Mouse (Mus musculus) liver, adult 2 months (tissue): ENCODE measurements around the gene Plekha4. TPM values are rescaled to one million over a fixed set of nuclear protein-coding genes. Genes with fewer than 3 reads are reported as not detected.
A peak's percentile ranks its signal among the peaks of the same experiment; 100 is the strongest.

ENCODE experiments used
- DNase-seq: peaks from one replicate; pipeline ENCODE4 v3.0.0-alpha.2; 2011; ENCODE audit warnings: low read depth, low spot score; ENCODE audit errors: extremely low read depth
- H3K27ac ChIP-seq: fragments of 200-500 bp; replicated peaks from 2 replicates; pipeline ENCODE4 v1.5.1; 2012; ENCODE audit warnings: low read depth, mild to moderate bottlenecking, control low read depth, inconsistent platforms, low read length; ENCODE audit not compliant: insufficient read depth
- H3K27me3 ChIP-seq: fragments of 200-500 bp; 2 replicates; pipeline ENCODE4 v1.6.1; 2012; ENCODE audit warnings: mild to moderate bottlenecking, moderate library complexity, low read length, inconsistent platforms; ENCODE audit not compliant: control insufficient read depth, insufficient read depth
- H3K36me3 ChIP-seq: fragments of 200-500 bp; 2 replicates; pipeline ENCODE4 v1.6.1; 2012; ENCODE audit warnings: low read length, inconsistent platforms; ENCODE audit not compliant: control insufficient read depth, insufficient read depth
- H3K4me1 ChIP-seq: fragments of 200-500 bp; 2 replicates; pipeline ENCODE4 v1.6.1; 2011; ENCODE audit warnings: low read length; ENCODE audit not compliant: control insufficient read depth, insufficient read depth
- H3K4me3 ChIP-seq: fragments of 200-500 bp; 2 replicates; pipeline ENCODE4 v1.5.1; 2011; ENCODE audit warnings: low read depth, mild to moderate bottlenecking, control low read depth, low read length, moderate library complexity; ENCODE audit not compliant: insufficient read depth
- H3K79me2 ChIP-seq: fragments of 200-500 bp; 2 replicates; pipeline ENCODE4 v1.6.1; 2012; ENCODE audit warnings: inconsistent platforms, mild to moderate bottlenecking, low read length, moderate library complexity; ENCODE audit not compliant: control insufficient read depth, insufficient read depth
- H3K9ac ChIP-seq: fragments of 200-500 bp; 2 replicates; pipeline ENCODE4 v1.6.1; 2012; ENCODE audit warnings: low read depth, mild to moderate bottlenecking, control low read depth, inconsistent platforms, low read length
- CTCF ChIP-seq: fragments of 200-500 bp; IDR thresholded peaks from 2 replicates; pipeline ENCODE4 v1.5.1; 2011; ENCODE audit warnings: low read depth, low read length, control low read depth
- POLR2A ChIP-seq: fragments of 200-500 bp; IDR thresholded peaks from 2 replicates; pipeline ENCODE4 v1.6.1; 2011; ENCODE audit warnings: low read length, control low read depth; ENCODE audit not compliant: insufficient read depth; ENCODE audit errors: extremely low read depth
- WGBS: fragments of 180-500 bp; shearing (Covaris S2); methylation state at CpG from one replicate; pipeline ENCODE4 v1.1.7; 2018; 5-methylcytosine and 5-hydroxymethylcytosine counted together
- polyA plus RNA-seq: library from polyadenylated mRNA; depleted of rRNA; stranded (reverse); fragments of >200 nt; gene quantifications from 2 replicates; pipeline ENCODE4 v1.2.3, GENCODE M21; 2012
- total RNA-seq: library from RNA; depleted of rRNA; stranded (reverse); fragments of >200 nt; gene quantifications from 2 replicates; pipeline ENCODE4 v1.2.3, GENCODE M21; 2014

The Plekha4 gene
- total and polyA plus RNA-seq, 2 experiments = 0.55 to 1.8 TPM

DNA sequence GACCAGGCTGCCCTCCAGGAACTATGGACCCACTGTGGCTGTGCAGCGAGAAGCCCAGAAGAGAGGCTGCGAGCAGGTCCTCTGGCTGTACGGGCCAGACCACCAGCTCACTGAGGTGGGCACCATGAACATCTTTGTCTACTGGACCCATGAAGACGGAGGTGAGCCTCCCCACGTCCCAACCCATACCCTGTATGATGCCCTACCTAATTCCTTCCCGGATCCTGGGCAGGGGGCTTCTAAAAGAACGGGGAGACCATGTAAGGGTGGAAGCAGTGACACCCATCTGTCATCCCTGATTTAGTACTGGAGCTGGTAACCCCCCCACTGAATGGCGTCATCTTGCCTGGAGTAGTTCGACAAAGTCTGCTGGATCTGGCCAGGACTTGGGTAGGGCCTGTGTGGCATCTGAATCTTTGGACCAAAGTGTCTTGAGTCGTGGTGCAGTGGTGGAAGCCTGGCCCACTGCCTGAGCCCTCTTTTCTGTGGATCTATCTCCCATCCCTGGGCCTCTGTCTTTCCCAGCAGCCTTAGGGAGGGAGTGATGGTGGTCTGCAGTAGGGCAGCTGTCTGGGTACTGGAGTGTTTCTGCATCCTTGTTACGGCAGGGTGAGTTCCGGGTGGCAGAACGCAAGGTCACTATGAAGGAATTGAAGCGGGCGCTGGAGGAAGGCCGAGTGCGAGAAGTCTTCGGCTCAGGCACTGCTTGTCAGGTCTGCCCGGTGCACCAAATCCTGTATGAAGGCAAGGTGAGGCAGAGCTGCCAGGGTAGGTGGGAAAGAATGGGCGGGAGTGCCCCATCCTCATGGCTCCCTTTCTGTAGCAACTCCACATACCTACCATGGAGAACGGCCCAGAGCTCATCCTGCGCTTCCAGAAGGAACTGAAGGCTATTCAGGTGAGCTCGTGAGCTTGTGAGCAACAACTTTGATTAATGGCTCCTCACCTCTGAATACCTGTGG is 61.8 kb downstream of the Plekha4 start:
- no peak overlapping the region for H3K4me3 ChIP-seq
- 96% methylated on average over 23 of the region's 23 CpGs for WGBS
- no peak overlapping the region for H3K9ac ChIP-seq
- H3K27ac ChIP-seq = no peak overlapping the region
- H3K4me1 ChIP-seq = no peaks in the 10 kb centered on the region; the same call in 1 of the 2 replicates
- TF ChIP-seq CTCF (no peak), POLR2A (no peak)
- peaks cover 2% of the 10 kb centered on the region; the same call in 1 of the 2 replicates for H3K36me3 ChIP-seq
- H3K79me2 ChIP-seq = no peaks in the 10 kb centered on the region
- H3K27me3 ChIP-seq = no peaks in the 10 kb centered on the region
- DNase-seq = no peak

DNA sequence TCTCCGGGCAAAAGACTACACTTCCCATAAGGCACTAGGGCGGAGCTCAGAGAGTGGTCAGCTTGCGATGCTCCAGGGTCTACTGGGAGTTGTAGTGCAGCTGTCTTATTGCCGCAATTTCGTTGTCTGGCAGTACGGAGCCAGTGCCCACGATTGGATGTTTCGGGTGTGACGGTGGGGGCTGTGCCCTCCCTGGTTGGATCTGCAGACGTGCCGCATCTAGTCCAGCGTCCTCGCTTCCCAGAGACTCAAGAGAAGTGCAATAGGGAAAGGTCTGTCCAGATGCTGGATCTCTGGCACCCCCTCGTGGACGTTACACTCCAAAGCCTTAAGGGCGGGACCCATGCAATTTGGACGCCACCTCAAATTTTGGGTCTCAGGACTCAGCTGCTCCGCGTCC is 63.0 kb downstream of the Plekha4 start:
- H3K27ac ChIP-seq = no peak overlapping the region
- no peak overlapping the region for H3K9ac ChIP-seq
- 10% methylated on average over 19 of the region's 19 CpGs for WGBS
- no peaks in the 10 kb centered on the region; the same call in 1 of the 2 replicates for H3K4me1 ChIP-seq
- peak; percentile 96 for DNase-seq
- peaks cover 2% of the 10 kb centered on the region; the same call in 1 of the 2 replicates for H3K36me3 ChIP-seq
- H3K79me2 ChIP-seq = no peaks in the 10 kb centered on the region
- TF ChIP-seq CTCF = peak; percentile 92
- no peak for TF ChIP-seq POLR2A
- H3K4me3 ChIP-seq = no peak overlapping the region
- H3K27me3 ChIP-seq = no peaks in the 10 kb centered on the region

DNA sequence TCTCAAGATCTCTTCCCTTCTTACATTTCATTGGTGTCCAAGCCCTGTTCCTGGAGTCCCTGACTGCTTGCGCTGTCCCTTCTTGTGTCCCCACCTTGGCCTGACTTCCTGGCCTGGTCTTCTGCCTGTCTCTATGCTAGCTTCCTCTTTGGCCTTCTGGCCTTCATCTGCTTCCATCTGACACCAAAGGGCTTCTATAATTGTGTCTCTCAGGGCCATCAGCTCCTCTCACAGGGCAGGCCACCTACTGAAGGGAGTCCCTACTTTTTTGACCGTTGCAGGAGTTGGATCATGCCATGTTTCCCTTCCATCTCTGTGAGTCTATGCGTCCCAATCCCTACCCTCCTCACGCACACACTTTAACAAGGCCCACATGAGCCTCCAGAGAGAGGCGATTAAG is 63.8 kb downstream of the Plekha4 start:
- TF ChIP-seq POLR2A (no peak), CTCF (no peak)
- no peaks in the 10 kb centered on the region for H3K27me3 ChIP-seq
- no peaks in the 10 kb centered on the region; the same call in 1 of the 2 replicates for H3K4me1 ChIP-seq
- no peaks in the 10 kb centered on the region for H3K79me2 ChIP-seq
- no peak for DNase-seq
- no peak overlapping the region for H3K4me3 ChIP-seq
- H3K27ac ChIP-seq = no peak overlapping the region
- no peak overlapping the region for H3K9ac ChIP-seq
- peaks cover 2% of the 10 kb centered on the region; the same call in 1 of the 2 replicates for H3K36me3 ChIP-seq
- 96% methylated on average over 5 of the region's 5 CpGs for WGBS

DNA sequence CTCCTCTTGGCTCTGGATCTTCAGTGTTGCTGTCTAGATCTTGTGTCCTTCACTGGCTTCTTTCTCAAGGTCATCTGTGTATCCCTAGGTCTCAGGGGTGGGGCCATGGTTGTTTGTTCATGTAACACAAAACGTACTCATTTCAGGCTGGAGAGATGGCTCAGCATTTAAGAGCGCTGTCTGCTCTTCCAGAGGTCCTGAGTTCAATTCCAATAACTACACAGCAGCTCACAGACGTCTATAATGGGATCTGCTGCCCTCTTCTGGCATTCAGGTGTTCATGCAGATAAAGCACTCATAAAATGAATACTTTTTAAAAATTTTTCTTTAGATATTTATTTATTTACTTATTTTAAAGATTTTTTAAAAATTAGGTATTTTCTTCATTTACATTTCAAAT is 64.7 kb downstream of the Plekha4 start:
- WGBS = 44% methylated on average over 3 of the region's 3 CpGs
- Histone ChIP-seq H3K9ac (no peak overlapping the region), H3K27me3 (no peaks in the 10 kb centered on the region), H3K36me3 (no peaks in the 10 kb centered on the region; the same call in 1 of the 2 replicates), H3K4me3 (no peak overlapping the region), H3K79me2 (no peaks in the 10 kb centered on the region), H3K27ac (no peak overlapping the region), H3K4me1 (no peaks in the 10 kb centered on the region; the same call in 1 of the 2 replicates)
- TF ChIP-seq CTCF (no peak), POLR2A (no peak)
- no peak for DNase-seq

DNA sequence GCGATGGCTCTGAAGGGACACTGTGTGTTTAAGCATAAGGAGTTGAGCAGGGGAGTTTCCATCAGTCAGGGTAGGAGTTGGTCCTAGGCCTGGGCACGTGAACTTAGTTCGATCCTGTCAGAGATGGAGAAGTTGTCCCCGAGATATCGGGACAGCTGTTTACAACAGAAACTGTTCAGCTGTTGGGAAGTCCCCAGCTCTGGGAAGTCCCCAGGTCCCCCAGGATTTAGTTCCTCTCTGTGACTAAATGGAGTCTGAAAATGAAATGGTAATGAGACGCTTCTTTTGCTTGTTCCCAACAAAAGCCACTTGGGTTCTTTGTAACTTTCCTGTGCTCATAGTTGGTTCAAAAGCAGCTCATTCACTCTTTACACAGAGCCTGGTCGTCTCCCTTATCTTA is 65.8 kb downstream of the Plekha4 start:
- no peak overlapping the region for H3K27ac ChIP-seq
- TF ChIP-seq CTCF (no peak), POLR2A (no peak)
- WGBS = 69% methylated on average over 7 of the region's 7 CpGs

More for the DNA sequence above, 65.8 kb downstream of the Plekha4 start:
- H3K9ac ChIP-seq = no peak overlapping the region
- H3K79me2 ChIP-seq = no peaks in the 10 kb centered on the region
- no peak overlapping the region for H3K4me3 ChIP-seq
- peaks cover 3% of the 10 kb centered on the region; the same call in 1 of the 2 replicates for H3K4me1 ChIP-seq
- DNase-seq = no peak
- H3K27me3 ChIP-seq = no peaks in the 10 kb centered on the region
- no peaks in the 10 kb centered on the region for H3K36me3 ChIP-seq
